Mouse (Mus musculus) CH12.LX (cell line): Measurements from ENCODE around the gene Ush2a.

ENCODE experiments used
- CTCF ChIP-seq, 2 experiments: IDR thresholded peaks in 1 of 2; conservative IDR thresholded peaks in 1 of 2; 2 replicates each; pipeline ENCODE4 v1.5.1; 2011 to 2012; ENCODE audit warnings: low read depth in 2 of 2, low read length in 2 of 2, improper control_type of control experiment in 1 of 2, inconsistent platforms in 1 of 2, mild to moderate bottlenecking in 1 of 2, moderate library complexity in 1 of 2
- NELFE ChIP-seq: IDR thresholded peaks from 2 replicates; pipeline ENCODE4 v1.6.1; 2011; ENCODE audit warnings: low read depth, low read length, improper control_type of control experiment

DNA sequence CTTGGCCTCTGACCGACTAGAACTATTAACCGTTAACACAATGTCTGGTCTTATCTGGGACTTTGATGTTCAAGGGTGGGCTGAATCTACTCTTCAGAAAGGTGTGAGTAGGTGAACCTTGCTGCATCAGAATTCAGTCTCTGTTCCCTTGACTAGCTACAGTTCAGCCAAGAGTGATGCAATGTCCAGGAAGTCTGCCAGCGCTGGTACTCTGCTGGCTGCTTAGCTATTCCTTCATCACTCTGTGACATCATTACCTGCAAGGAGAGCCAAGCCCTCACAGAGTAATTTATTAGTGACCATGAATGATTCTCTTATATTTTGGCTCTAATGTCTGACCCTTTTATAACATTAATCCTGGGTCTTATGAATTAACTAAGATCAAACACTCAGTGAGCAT lies 101.7 kb downstream of the Ush2a start:
- TF ChIP-seq CTCF (conservative IDR thresholded peaks at IDR 0.05 in 1 of 2, IDR thresholded peaks at IDR 0.05 in 1 of 2; ENCODE audit: low read depth in 2 of 2, low read length in 2 of 2) (no peak), NELFE (no peak)
